Mouse (Mus musculus): ENCODE results near the gene Tnfsf14.

Gene Tnfsf14

GRCm38 (mm10) chr17:57201841-57202724 is 8.1 kb upstream of the Tnfsf14 start:
- no peak for DNase-seq

- no peak for DNase-seq
Observed at GRCm38 (mm10) chr17:57198252-57198651, 4.3 kb upstream of the Tnfsf14 start.

DNA sequence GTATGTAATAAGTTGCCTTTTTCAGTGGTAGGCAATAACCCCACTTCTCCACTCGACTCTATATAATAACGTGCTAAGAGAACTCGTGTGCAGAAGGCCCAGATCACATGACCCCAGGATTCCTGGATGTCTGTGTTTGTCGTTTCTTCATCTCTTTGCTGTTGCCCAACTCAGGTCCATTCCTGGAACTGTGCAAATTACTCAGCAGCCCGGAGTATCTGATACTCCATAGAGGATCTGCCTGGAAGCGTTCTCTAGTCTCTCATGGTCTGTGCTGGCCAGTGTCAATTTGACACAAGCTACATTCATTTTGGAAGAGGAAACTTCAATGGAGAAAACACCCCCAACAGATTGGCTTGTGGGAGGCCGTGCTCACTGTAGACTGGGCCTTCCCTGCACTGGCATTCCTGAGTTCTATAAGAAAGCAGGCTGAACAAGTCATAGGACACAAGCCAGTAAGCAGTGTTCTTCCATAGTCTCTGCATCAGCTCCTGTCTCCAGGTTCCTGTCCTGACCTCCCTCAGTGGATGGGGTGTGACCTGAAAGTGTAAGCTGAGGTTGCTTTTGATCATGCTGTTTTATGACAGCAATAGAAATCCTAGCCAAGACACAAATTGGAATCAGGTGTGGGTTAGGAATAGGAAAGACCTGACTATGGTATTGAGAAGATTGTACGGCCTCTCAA is 1.5 kb upstream of the Tnfsf14 start:
- no peak for DNase-seq

DNA sequence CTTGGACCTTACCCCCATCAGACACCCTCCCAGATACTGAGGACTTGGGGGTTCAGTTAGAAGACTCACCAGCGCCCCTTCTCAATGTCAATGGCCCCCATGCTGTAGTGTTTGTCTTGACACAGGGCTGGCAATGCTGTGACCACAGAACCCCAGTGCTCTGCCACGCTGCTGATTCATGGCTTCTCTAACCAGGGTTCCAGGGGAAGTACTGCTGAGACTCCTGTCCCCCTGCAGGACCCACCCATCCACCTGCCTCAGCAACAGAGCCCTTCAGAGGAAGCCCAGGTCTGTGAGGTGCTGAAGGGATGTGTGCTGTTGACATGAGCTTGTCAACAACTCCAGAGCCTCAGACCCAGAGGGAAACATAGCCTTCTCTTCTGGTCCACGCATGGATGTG is 794 bp upstream of the Tnfsf14 start:
- no peak for DNase-seq

DNA sequence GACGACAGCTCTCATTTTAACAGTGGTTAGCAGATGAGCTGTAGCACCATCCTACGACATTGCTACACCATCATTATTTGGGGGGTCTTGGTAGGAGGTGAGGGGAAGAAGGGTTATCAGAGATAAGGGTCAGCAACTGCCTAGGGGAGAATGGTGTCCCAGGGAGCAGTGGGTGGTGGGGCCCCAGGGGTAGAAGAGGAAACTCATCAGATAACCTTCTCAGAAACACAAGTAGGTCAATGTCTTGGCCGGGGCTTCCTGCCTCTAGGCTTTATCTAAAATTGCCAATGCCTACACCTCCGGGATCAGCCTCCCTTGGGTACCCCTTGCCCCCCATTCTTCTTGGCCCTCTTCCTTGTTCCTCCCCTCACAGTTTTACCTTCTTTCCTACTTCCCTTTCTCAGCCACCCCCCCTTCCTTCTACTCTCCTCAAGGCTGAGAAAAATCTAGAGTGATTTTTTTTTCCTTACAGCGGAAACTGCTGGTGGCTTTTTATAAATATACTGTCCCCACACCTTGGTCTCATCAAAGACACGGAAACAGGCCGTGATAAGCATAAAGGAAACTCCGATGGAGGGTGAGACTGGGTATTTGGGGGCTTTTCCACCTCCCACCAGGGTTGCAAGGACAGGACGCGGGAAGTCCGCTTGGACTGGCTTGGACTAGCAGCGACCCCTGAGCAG is 5.3 kb downstream of the Tnfsf14 start:
- DNase-seq: no peak

- no peak for DNase-seq
Observed at GRCm38 (mm10) chr17:57185641-57186040, 8.3 kb downstream of the Tnfsf14 start.

GRCm38 (mm10) chr17:57182871-57183270 is 11.1 kb downstream of the Tnfsf14 start:
- no peak for DNase-seq

DNA sequence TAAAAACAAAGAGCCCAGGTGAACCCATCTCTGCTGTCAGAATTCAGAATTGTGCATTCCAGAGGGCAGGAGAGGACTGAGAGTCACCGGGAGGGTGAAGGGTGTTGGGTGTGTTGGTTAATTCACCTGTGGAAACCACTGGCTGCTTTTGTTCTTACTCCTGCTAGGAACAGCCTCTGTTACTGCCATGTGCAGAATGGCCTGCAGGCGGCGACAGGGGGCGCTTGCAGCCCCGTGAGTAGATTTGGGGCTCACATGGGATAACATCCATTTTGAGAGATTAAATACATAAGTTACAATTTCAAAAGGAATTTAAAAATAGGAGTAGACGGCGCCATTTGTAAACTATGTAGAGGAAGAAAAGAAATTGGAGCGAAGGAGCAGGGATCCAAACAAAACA is 13.6 kb downstream of the Tnfsf14 start:
- peak; percentile 18 to 51 for DNase-seq

- no peak for DNase-seq
Observed at GRCm38 (mm10) chr17:57173351-57173750, 20.6 kb downstream of the Tnfsf14 start.

- no peak for DNase-seq
Observed at GRCm38 (mm10) chr17:57172378-57172777, 21.6 kb downstream of the Tnfsf14 start.

DNA sequence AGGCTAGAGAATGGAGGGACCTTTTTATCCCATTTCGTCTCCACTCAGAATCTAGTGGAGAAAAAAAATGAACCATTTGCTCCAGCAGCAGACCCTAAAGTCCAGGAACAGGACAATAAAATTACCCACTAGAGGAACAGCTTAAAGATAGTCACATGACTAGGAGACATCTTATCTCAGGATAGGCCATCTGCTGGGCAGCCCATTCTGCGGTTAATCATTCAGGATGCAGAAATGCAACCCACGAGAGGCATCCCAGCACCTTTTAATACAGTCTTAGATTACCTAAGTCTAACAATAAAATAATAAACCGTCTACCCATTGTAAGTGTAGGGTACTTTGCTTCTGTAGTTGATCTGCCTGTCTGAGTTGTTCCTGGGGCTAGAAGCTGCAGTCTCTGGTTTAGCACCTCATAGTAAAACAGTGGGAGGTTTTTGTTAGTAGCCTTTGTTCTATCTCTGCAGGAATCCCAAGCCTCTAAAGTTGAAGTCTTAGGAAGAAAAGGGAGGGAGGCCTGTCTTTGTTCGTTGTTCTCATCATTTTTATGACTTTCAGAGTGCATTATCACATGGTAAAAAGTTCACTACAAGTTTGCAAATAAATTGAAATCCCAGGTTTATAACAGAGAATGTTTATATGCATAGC is 23.2 kb downstream of the Tnfsf14 start:
- DNase-seq: no peak

GRCm38 (mm10) chr17:57166800-57167791 is 26.9 kb downstream of the Tnfsf14 start:
- peak; percentile 62 to 89 for DNase-seq

DNA sequence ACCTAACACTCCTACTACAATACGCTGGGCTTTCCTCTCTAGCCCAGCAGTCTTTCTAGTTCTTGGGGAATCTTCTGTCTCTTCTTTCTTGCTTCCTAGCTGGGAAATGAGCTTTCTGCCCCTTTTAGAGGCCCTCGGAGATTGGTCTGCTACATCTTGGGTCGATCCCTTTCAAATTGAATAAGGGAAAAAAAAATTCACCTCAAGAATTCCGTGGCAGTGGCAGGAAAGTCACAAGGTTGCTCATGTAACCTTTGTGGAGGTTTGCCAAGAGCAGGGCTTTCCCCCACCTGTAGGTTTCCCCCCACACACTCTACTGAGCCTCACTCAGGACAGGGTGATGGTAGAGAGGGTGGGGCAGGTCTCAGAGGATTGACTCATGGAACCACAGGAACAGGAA is 40.2 kb downstream of the Tnfsf14 start:
- DNase-seq: no peak

- no peak for DNase-seq
Observed at GRCm38 (mm10) chr17:57153006-57153405, 41.0 kb downstream of the Tnfsf14 start.

DNA sequence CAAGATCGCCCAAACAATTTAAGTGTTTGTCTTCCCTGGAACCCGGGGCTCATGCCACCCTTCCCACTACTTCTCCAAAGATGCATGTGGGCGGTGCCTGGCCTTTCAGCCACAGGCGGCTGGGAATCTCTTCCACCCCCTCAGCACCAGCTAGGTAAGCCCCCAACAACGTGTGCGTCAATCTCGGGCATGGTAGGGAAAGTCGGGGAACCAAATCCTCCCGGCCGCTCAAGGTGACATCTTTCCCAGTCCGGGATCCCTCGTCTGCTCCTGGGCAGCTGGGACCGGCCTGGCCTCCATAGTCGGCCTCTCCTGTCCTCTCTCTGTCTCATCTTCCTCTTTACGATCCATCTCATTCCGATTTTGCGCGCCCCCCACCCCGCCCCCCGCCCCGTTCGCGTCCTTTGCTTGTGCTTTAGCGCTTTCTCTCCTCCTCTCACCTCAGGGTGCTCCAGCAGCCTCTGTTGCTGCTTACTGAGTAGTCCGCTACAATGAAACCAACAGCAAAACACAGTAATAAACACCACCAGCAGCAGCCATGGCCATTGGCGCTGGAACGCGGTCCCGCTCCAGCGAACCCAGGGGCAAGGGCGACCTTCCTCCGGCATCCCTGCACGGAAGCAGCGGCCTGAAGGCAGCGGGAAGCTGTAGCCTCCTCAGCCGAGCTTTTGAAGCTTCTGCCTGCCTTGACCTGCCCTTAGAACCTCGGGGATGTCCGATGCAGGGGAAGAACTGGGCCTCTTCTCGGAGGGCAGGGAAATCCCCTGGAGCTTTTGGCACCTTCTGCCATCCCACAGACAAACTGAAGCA is 44.8 kb downstream of the Tnfsf14 start, which contains the start of gene Cd70:
Gene Cd70 (minus strand): TSS at position 784 of the 810 bp plus-strand sequence.
- no peak for DNase-seq

GRCm38 (mm10) chr17:57148343-57148742 is 45.6 kb downstream of the Tnfsf14 start:
- DNase-seq: no peak

GRCm38 (mm10) chr17:57145115-57145514 is 48.9 kb downstream of the Tnfsf14 start:
- DNase-seq: no peak

GRCm38 (mm10) chr17:57143704-57144103 is 50.3 kb downstream of the Tnfsf14 start:
- DNase-seq: no peak

- DNase-seq: no peak
Observed at GRCm38 (mm10) chr17:57139708-57140107, 54.3 kb downstream of the Tnfsf14 start.
